Mouse (Mus musculus) neural tube, embryonic 14.5 days (tissue): ENCODE data around the gene Sugp2. TPM values are rescaled to one million over a fixed set of nuclear protein-coding genes. Genes with fewer than 3 reads are reported as not detected.
A peak's percentile ranks its signal among the peaks of the same experiment; 100 is the strongest.
"Not testable (repeated sequence)": the region's sequence is repeated elsewhere in the genome, so short reads cannot be mapped to it uniquely, and the experiment has no call there.

Experiments used
- ATAC-seq: fragments of 200-750 bp; cut with Nextera tagmentation; 2 replicates; pipeline ENCODE4 v1.8.0; 2017; ENCODE audit warnings: low read depth, mild to moderate bottlenecking, moderate TSS enrichment, moderate library complexity
- H3K27ac ChIP-seq: fragments of 300-500 bp; sonication (generic); 2 replicates; pipeline ENCODE4 v1.5.1; 2014; ENCODE audit warnings: low read depth, mild to moderate bottlenecking, control low read depth, low read length, moderate library complexity, mixed read lengths
- H3K27me3 ChIP-seq: fragments of 300-500 bp; sonication (generic); 2 replicates; pipeline ENCODE4 v1.6.1; 2014; ENCODE audit warnings: low read length; ENCODE audit not compliant: control insufficient read depth, insufficient read depth
- H3K36me3 ChIP-seq: fragments of 300-500 bp; sonication (generic); 2 replicates; pipeline ENCODE4 v1.6.1; 2014; ENCODE audit warnings: low read length, mixed read lengths; ENCODE audit not compliant: control insufficient read depth, insufficient read depth
- H3K4me1 ChIP-seq: fragments of 300-500 bp; sonication (generic); 2 replicates; pipeline ENCODE4 v1.6.1; 2014; ENCODE audit warnings: low read length; ENCODE audit not compliant: control insufficient read depth, insufficient read depth
- H3K4me2 ChIP-seq: fragments of 300-500 bp; sonication (generic); 2 replicates; pipeline ENCODE4 v1.6.1; 2014; ENCODE audit warnings: mild to moderate bottlenecking, low read depth, low read length, control low read depth
- H3K4me3 ChIP-seq: fragments of 300-500 bp; sonication (generic); 2 replicates; pipeline ENCODE4 v1.5.1; 2014; ENCODE audit warnings: low read depth, low read length, control low read depth, mixed read lengths
- H3K9ac ChIP-seq: fragments of 300-500 bp; sonication (generic); replicated peaks from 2 replicates; pipeline ENCODE4 v1.6.1; 2014; ENCODE audit warnings: low read depth, mild to moderate bottlenecking, control low read depth, low read length, mixed read lengths
- H3K9me3 ChIP-seq: fragments of 300-500 bp; sonication (generic); 2 replicates; pipeline ENCODE4 v1.6.1; 2016; ENCODE audit warnings: low read length; ENCODE audit not compliant: control insufficient read depth
- WGBS: fragments of 180-500 bp; shearing (Covaris S2); extraction: QIAGEN DNeasy Blood & Tissue Kit; methylation state at CpG from one replicate; pipeline ENCODE4 v1.1.7; 2014; 5-methylcytosine and 5-hydroxymethylcytosine counted together
- polyA plus RNA-seq: library from polyadenylated mRNA; unstranded; fragments of >200 nt; fragmentation: Nextera tagmentation; extraction: Ambion mirVana; gene quantifications from 2 replicates; pipeline ENCODE4 v1.2.1, GENCODE M21; 2014

Gene Sugp2
- polyA plus RNA-seq, 1 experiment from 2014 or later, result 77.1 TPM

DNA sequence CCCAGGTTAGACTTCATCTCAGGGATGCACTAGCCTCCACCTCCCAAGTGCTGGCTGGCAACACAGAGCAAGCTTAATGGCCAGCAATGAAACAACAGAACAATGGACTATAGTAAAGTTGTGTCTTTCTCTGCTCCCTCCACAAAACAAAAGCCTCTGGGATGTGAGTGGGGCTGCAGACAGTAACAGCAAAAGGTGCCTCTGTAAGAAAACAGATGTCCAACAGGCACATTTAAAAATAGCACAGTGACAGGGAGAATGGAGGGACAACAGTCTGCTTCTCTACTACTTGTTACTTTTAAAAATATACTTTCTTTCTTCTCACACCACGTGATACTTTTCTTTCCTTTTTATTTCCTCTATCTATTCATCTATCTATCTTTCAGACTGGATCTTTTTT is 29.3 kb upstream of the Sugp2 start:
- H3K9me3 ChIP-seq, result no peaks in the 10 kb centered on the region
- no peaks in the 10 kb centered on the region for H3K4me1 ChIP-seq
- no peak overlapping the region for H3K27ac ChIP-seq
- H3K9ac ChIP-seq, result no peak overlapping the region
- no peak for ATAC-seq
- no peaks in the 10 kb centered on the region for H3K36me3 ChIP-seq
- 35% methylated on average over 1 of the region's 1 CpGs for WGBS
- no peaks in the 10 kb centered on the region for H3K27me3 ChIP-seq
- H3K4me3 ChIP-seq, result no peak overlapping the region
- no peak overlapping the region for H3K4me2 ChIP-seq

DNA sequence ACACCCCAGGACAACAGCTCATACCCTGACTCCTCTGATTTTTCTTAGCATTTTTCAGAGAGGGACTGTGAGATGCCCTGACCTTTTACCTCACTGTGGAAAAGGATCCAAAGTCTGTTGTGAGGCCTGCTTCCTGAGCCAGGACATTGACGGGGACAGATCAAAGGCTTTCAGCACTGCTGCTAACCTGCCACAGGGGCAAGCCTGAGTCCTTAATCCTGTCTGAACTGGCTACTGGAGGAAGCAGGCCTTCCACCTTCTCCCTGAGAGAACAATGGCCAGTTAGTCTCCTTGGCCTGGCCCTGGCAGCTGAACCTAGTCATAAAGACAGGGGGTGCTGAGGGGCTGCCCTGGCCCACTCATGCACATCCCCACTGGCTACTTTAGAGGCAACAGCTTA is 25.9 kb upstream of the Sugp2 start:
- Histone ChIP-seq H3K9ac (no peak overlapping the region), H3K4me3 (no peak overlapping the region), H3K9me3 (no peaks in the 10 kb centered on the region), H3K4me2 (no peak overlapping the region), H3K36me3 (no peaks in the 10 kb centered on the region), H3K27me3 (no peaks in the 10 kb centered on the region), H3K4me1 (peaks cover 4% of the 10 kb centered on the region; the same call in 1 of the 2 replicates), H3K27ac (no peak overlapping the region)
- ATAC-seq, result no peak
- WGBS, result 58% methylated on average over 1 of the region's 1 CpGs

- Histone ChIP-seq H3K27me3 (no peaks in the 10 kb centered on the region), H3K4me3 (no peak overlapping the region; the same call in 1 of the 2 replicates), H3K9me3 (no peaks in the 10 kb centered on the region), H3K9ac (no peak overlapping the region), H3K36me3 (no peaks in the 10 kb centered on the region), H3K4me2 (no peak overlapping the region), H3K27ac (no peak overlapping the region), H3K4me1 (peaks cover 4% of the 10 kb centered on the region; the same call in 1 of the 2 replicates)
- WGBS, result 41% methylated on average over 8 of the region's 8 CpGs
- ATAC-seq, result no peak
Observed at GRCm38 (mm10) chr8:70210538-70210937, 23.5 kb upstream of the Sugp2 start.

GRCm38 (mm10) chr8:70211275-70211674 is 22.8 kb upstream of the Sugp2 start:
- Histone ChIP-seq H3K36me3 (no peaks in the 10 kb centered on the region), H3K27ac (no peak overlapping the region), H3K9me3 (no peaks in the 10 kb centered on the region), H3K4me3 (peak overlapping the region; percentile 64), H3K27me3 (no peaks in the 10 kb centered on the region), H3K4me1 (peaks cover 4% of the 10 kb centered on the region; the same call in 1 of the 2 replicates), H3K9ac (peak overlapping the region; percentile 63), H3K4me2 (peak overlapping the region; percentile 92)
- WGBS, result 68% methylated on average over 1 of the region's 1 CpGs
- ATAC-seq, result no peak

DNA sequence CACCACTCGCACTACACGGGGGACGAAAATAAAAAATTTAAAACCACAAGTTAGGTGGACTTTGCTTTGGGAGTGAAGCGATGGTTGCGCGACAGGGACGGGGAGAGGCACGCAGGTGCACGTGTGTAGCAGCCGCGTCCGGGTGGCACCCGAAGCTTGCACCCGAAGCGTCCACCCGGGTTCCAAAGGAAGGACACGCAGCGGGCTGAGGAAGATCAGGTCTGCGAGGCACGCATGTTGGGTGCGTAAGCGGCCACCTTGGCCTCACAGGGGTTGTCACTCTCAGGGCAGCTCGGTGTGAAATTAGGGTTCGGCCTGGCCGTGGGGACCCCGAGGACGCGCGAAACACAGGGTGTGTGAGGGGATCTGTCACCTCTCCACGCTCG is 22.3 kb upstream of the Sugp2 start:
- peak overlapping the region; percentile 92 for H3K4me2 ChIP-seq
- H3K9ac ChIP-seq, result peak overlapping the region; percentile 63
- no peaks in the 10 kb centered on the region for H3K9me3 ChIP-seq
- no peak for ATAC-seq
- H3K4me1 ChIP-seq, result peaks cover 4% of the 10 kb centered on the region; the same call in 1 of the 2 replicates
- no peaks in the 10 kb centered on the region for H3K27me3 ChIP-seq
- no peaks in the 10 kb centered on the region for H3K36me3 ChIP-seq
- H3K4me3 ChIP-seq, result peak overlapping the region; percentile 64
- WGBS, result 3% methylated on average over 31 of the region's 31 CpGs
- H3K27ac ChIP-seq, result peak overlapping the region; percentile 39; the same call in 1 of the 2 replicates

DNA sequence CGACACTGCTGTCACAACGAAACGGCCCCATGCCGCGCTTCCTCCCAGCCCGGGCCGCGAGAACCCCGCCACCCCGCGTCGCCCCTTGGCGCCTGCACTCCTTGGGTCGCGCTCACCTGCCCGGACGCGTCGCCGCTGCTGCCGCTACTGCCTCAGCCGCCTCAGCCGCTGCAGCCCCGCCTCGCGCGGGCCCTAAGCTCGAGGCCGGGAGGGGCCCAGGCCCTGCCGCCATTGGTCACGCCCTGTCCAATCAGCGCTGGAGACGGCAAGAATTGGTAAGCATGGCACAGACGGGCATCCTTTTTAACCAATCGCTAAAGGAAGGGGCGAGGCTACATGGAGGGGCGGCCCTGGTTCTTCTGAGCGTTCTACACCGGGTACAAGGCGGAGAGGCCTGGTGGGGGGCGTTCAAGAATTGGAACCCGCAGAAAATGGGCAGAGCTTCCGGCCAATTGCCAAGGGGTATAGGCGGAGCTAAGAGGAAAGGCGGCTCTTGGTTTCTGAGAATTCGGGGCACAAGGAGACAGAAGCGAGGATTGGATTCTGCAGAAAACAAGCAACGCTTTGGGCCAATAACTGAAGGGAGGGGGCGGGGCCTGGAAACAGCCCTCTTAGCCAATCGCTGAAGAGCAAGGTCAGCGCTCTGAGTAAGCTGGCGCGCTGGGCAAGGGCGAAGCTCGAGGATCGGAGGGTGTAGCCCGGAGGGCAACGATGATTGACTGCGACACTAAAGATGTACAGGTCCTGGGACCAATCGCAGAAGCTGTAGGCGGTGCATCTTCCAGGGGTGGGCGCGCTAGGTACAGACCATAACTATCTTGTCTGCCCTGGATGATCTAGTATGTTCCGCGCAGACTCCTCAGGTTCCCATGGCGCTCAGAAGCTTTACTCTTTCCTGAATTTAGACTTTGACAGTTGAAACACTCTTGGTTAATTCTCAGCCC is 21.6 kb upstream of the Sugp2 start, which contains the start of gene Slc25a42:
Gene Slc25a42, minus strand, starts transcription at position 194 of the 944 bp plus-strand sequence.
- H3K4me2 ChIP-seq, result peak within 1 kb of the TSS; percentile 92
- no peaks in the 10 kb centered on the region for H3K36me3 ChIP-seq
- H3K27ac ChIP-seq, result peak within 1 kb of the TSS; percentile 39; the same call in 1 of the 2 replicates
- WGBS, result 1% methylated on average over 65 of the region's 66 CpGs
- H3K9ac ChIP-seq, result peak within 1 kb of the TSS; percentile 63
- peaks cover 4% of the 10 kb centered on the region; the same call in 1 of the 2 replicates for H3K4me1 ChIP-seq
- H3K9me3 ChIP-seq, result no peaks in the 10 kb centered on the region
- peak within 1 kb of the TSS; percentile 64 for H3K4me3 ChIP-seq
- peak; percentile 99 for ATAC-seq
- H3K27me3 ChIP-seq, result no peaks in the 10 kb centered on the region

- no peak for ATAC-seq
- Histone ChIP-seq H3K36me3 (no peaks in the 10 kb centered on the region), H3K4me1 (peaks cover 4% of the 10 kb centered on the region; the same call in 1 of the 2 replicates), H3K4me3 (no peak overlapping the region), H3K4me2 (no peak overlapping the region), H3K9ac (no peak overlapping the region), H3K9me3 (no peaks in the 10 kb centered on the region), H3K27ac (no peak overlapping the region), H3K27me3 (no peaks in the 10 kb centered on the region)
- 67% methylated on average over 3 of the region's 3 CpGs for WGBS
Observed at GRCm38 (mm10) chr8:70214411-70214810, 19.6 kb upstream of the Sugp2 start.

- H3K27ac ChIP-seq, result no peak overlapping the region
- no peak for ATAC-seq
- H3K9ac ChIP-seq, result no peak overlapping the region
- no peaks in the 10 kb centered on the region for H3K36me3 ChIP-seq
- H3K4me3 ChIP-seq, result no peak overlapping the region
- 68% methylated on average over 5 of the region's 5 CpGs for WGBS
- H3K4me2 ChIP-seq, result no peak overlapping the region
- peaks cover 4% of the 10 kb centered on the region; the same call in 1 of the 2 replicates for H3K4me1 ChIP-seq
- no peaks in the 10 kb centered on the region for H3K27me3 ChIP-seq
- no peaks in the 10 kb centered on the region for H3K9me3 ChIP-seq
Observed at GRCm38 (mm10) chr8:70215092-70215491, 18.9 kb upstream of the Sugp2 start.

DNA sequence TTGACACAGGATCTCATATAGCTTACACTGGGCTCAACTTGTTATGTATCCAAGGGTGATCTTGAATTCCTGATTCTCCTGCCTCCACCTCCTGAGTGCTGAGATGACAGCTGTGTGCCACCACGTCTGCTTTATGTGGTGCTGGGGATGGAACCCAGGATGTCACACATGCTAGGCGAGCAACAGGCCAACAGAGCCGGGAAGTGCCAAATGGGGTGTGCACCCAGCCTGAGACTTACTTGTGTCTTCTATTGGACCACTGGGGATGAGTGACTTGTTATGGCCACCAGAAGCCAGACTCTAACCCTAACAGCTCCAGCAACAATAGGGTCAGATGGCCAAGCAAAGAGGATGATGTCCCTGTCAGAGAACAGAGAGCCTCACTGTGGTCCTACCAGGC is 17.9 kb upstream of the Sugp2 start:
- not testable (repeated sequence) for H3K4me3 ChIP-seq, H3K27me3 ChIP-seq, H3K4me2 ChIP-seq, H3K36me3 ChIP-seq, ATAC-seq, H3K4me1 ChIP-seq, H3K27ac ChIP-seq, H3K9ac ChIP-seq, H3K9me3 ChIP-seq
- WGBS, result 77% methylated on average over 3 of the region's 3 CpGs
